Mouse (Mus musculus): Measurements from ENCODE around the gene Bdkrb2. TPM values are rescaled to one million over a fixed set of nuclear protein-coding genes. Genes with fewer than 3 reads are reported as not detected.

The Bdkrb2 gene
- total and polyA plus RNA-seq, 2 experiments: 0.09 TPM; not detected in 1

- no peak overlapping the region for H3K4me3 ChIP-seq (ENCODE audit: insufficient read depth, low read depth, low read length)
- H3K27ac ChIP-seq (replicated peaks; ENCODE audit: insufficient read depth, low read depth, low read length): no peak overlapping the region
- TF ChIP-seq CTCF (IDR thresholded peaks at IDR 0.05; ENCODE audit: low read depth, low read length) (no peak), POLR2A (IDR thresholded peaks at IDR 0.05; ENCODE audit: extremely low read depth, insufficient read depth, low read length) (no peak)
- 81% methylated on average over 10 of the region's 10 CpGs for WGBS
- no peaks in the 10 kb centered on the region for H3K27me3 ChIP-seq (ENCODE audit: control insufficient read depth, insufficient read depth, low read length)
- no peaks in the 10 kb centered on the region for H3K79me2 ChIP-seq (ENCODE audit: control insufficient read depth, insufficient read depth, low read length)
- no peak overlapping the region for H3K9ac ChIP-seq (ENCODE audit: low read depth, low read length)
- no peaks in the 10 kb centered on the region for H3K36me3 ChIP-seq (ENCODE audit: control insufficient read depth, insufficient read depth, low read length)
- no peak for DNase-seq (ENCODE audit: extremely low read depth, low read depth, low spot score)
- no peaks in the 10 kb centered on the region for H3K4me1 ChIP-seq (ENCODE audit: control insufficient read depth, insufficient read depth, low read length)
Measured at GRCm38 (mm10) chr12:105598503-105598902, 35.5 kb downstream of the Bdkrb2 start.

- no peak overlapping the region for H3K27ac ChIP-seq (replicated peaks; ENCODE audit: insufficient read depth, low read depth, low read length)
- H3K36me3 ChIP-seq (ENCODE audit: control insufficient read depth, insufficient read depth, low read length): no peaks in the 10 kb centered on the region
- H3K4me1 ChIP-seq (ENCODE audit: control insufficient read depth, insufficient read depth, low read length): no peaks in the 10 kb centered on the region
- no peak overlapping the region for H3K4me3 ChIP-seq (ENCODE audit: insufficient read depth, low read depth, low read length)
- TF ChIP-seq POLR2A (IDR thresholded peaks at IDR 0.05; ENCODE audit: extremely low read depth, insufficient read depth, low read length) (no peak), CTCF (IDR thresholded peaks at IDR 0.05; ENCODE audit: low read depth, low read length) (no peak)
- no peak for DNase-seq (ENCODE audit: extremely low read depth, low read depth, low spot score)
- no peak overlapping the region for H3K9ac ChIP-seq (ENCODE audit: low read depth, low read length)
- H3K79me2 ChIP-seq (ENCODE audit: control insufficient read depth, insufficient read depth, low read length): no peaks in the 10 kb centered on the region
- H3K27me3 ChIP-seq (ENCODE audit: control insufficient read depth, insufficient read depth, low read length): no peaks in the 10 kb centered on the region
- 56% methylated on average over 5 of the region's 5 CpGs for WGBS
Measured at GRCm38 (mm10) chr12:105599098-105599497, 36.1 kb downstream of the Bdkrb2 start.

GRCm38 (mm10) chr12:105601586-105601985, 38.6 kb downstream of the Bdkrb2 start:
- TF ChIP-seq CTCF (IDR thresholded peaks at IDR 0.05; ENCODE audit: low read depth, low read length): no peak
- TF ChIP-seq POLR2A (IDR thresholded peaks at IDR 0.05; ENCODE audit: extremely low read depth, insufficient read depth, low read length): no peak
- Histone ChIP-seq H3K27ac (replicated peaks; ENCODE audit: insufficient read depth, low read depth, low read length) (no peak overlapping the region), H3K36me3 (ENCODE audit: control insufficient read depth, insufficient read depth, low read length) (no peaks in the 10 kb centered on the region), H3K27me3 (ENCODE audit: control insufficient read depth, insufficient read depth, low read length) (no peaks in the 10 kb centered on the region), H3K4me3 (ENCODE audit: insufficient read depth, low read depth, low read length) (no peak overlapping the region), H3K4me1 (ENCODE audit: control insufficient read depth, insufficient read depth, low read length) (no peaks in the 10 kb centered on the region), H3K79me2 (ENCODE audit: control insufficient read depth, insufficient read depth, low read length) (no peaks in the 10 kb centered on the region), H3K9ac (ENCODE audit: low read depth, low read length) (no peak overlapping the region)
- DNase-seq (ENCODE audit: extremely low read depth, low read depth, low spot score): no peak
- WGBS: 59% methylated on average over 6 of the region's 6 CpGs

GRCm38 (mm10) chr12:105602581-105603210, 39.7 kb downstream of the Bdkrb2 start, which contains the start of gene Bdkrb1:
Gene Bdkrb1 (plus strand): TSS chr12:105603085.
- no peak for DNase-seq (ENCODE audit: extremely low read depth, low read depth, low spot score)
- 84% methylated on average over 11 of the region's 11 CpGs for WGBS
- no peaks in the 10 kb centered on the region for H3K27me3 ChIP-seq (ENCODE audit: control insufficient read depth, insufficient read depth, low read length)
- H3K79me2 ChIP-seq (ENCODE audit: control insufficient read depth, insufficient read depth, low read length): no peaks in the 10 kb centered on the region
- H3K27ac ChIP-seq (replicated peaks; ENCODE audit: insufficient read depth, low read depth, low read length): no peak within 1 kb of the TSS
- no peak within 1 kb of the TSS for H3K9ac ChIP-seq (ENCODE audit: low read depth, low read length)
- TF ChIP-seq CTCF (IDR thresholded peaks at IDR 0.05; ENCODE audit: low read depth, low read length) (no peak), POLR2A (IDR thresholded peaks at IDR 0.05; ENCODE audit: extremely low read depth, insufficient read depth, low read length) (no peak)
- H3K4me3 ChIP-seq (ENCODE audit: insufficient read depth, low read depth, low read length): no peak within 1 kb of the TSS
- H3K4me1 ChIP-seq (ENCODE audit: control insufficient read depth, insufficient read depth, low read length): no peaks in the 10 kb centered on the region
- H3K36me3 ChIP-seq (ENCODE audit: control insufficient read depth, insufficient read depth, low read length): no peaks in the 10 kb centered on the region

GRCm38 (mm10) chr12:105603904-105604303, 40.9 kb downstream of the Bdkrb2 start:
- no peak overlapping the region for H3K27ac ChIP-seq (replicated peaks; ENCODE audit: insufficient read depth, low read depth, low read length)
- TF ChIP-seq POLR2A (IDR thresholded peaks at IDR 0.05; ENCODE audit: extremely low read depth, insufficient read depth, low read length) (no peak), CTCF (IDR thresholded peaks at IDR 0.05; ENCODE audit: low read depth, low read length) (no peak)
- no peak for DNase-seq (ENCODE audit: extremely low read depth, low read depth, low spot score)
- no peaks in the 10 kb centered on the region for H3K36me3 ChIP-seq (ENCODE audit: control insufficient read depth, insufficient read depth, low read length)
- H3K9ac ChIP-seq (ENCODE audit: low read depth, low read length): no peak overlapping the region
- H3K27me3 ChIP-seq (ENCODE audit: control insufficient read depth, insufficient read depth, low read length): no peaks in the 10 kb centered on the region
- H3K4me3 ChIP-seq (ENCODE audit: insufficient read depth, low read depth, low read length): no peak overlapping the region
- H3K79me2 ChIP-seq (ENCODE audit: control insufficient read depth, insufficient read depth, low read length): no peaks in the 10 kb centered on the region
- 91% methylated on average over 11 of the region's 11 CpGs for WGBS
- H3K4me1 ChIP-seq (ENCODE audit: control insufficient read depth, insufficient read depth, low read length): no peaks in the 10 kb centered on the region

GRCm38 (mm10) chr12:105605212-105605611, 42.2 kb downstream of the Bdkrb2 start:
- H3K27me3 ChIP-seq (ENCODE audit: control insufficient read depth, insufficient read depth, low read length): no peaks in the 10 kb centered on the region
- TF ChIP-seq POLR2A (IDR thresholded peaks at IDR 0.05; ENCODE audit: extremely low read depth, insufficient read depth, low read length): no peak
- no peak for TF ChIP-seq CTCF (IDR thresholded peaks at IDR 0.05; ENCODE audit: low read depth, low read length)
- no peak overlapping the region for H3K9ac ChIP-seq (ENCODE audit: low read depth, low read length)
- no peaks in the 10 kb centered on the region for H3K36me3 ChIP-seq (ENCODE audit: control insufficient read depth, insufficient read depth, low read length)
- DNase-seq (ENCODE audit: extremely low read depth, low read depth, low spot score): no peak
- no peak overlapping the region for H3K27ac ChIP-seq (replicated peaks; ENCODE audit: insufficient read depth, low read depth, low read length)
- no peaks in the 10 kb centered on the region for H3K4me1 ChIP-seq (ENCODE audit: control insufficient read depth, insufficient read depth, low read length)
- H3K79me2 ChIP-seq (ENCODE audit: control insufficient read depth, insufficient read depth, low read length): no peaks in the 10 kb centered on the region
- WGBS: 70% methylated on average over 8 of the region's 8 CpGs
- no peak overlapping the region for H3K4me3 ChIP-seq (ENCODE audit: insufficient read depth, low read depth, low read length)

Measured in liver, adult 2 months (tissue).